Mouse (Mus musculus) kidney, embryonic 15.5 days (tissue): ENCODE data around the gene Tdg. TPM values are rescaled to one million over a fixed set of nuclear protein-coding genes. Genes with fewer than 3 reads are reported as not detected.

Experiments used
- ATAC-seq: fragments of 200-750 bp; cut with Nextera tagmentation; replicated peaks from 2 replicates; pipeline ENCODE4 v1.8.0; 2017; ENCODE audit warnings: moderate TSS enrichment; ENCODE audit not compliant: low FRiP score
- H3K27ac ChIP-seq: fragments of 300-500 bp; sonication (generic); 2 replicates; pipeline ENCODE4 v1.5.1; 2015; ENCODE audit warnings: mild to moderate bottlenecking, inconsistent platforms
- H3K27me3 ChIP-seq: fragments of 300-500 bp; sonication (generic); 2 replicates; pipeline ENCODE4 v1.6.1; 2015; ENCODE audit warnings: inconsistent platforms
- H3K36me3 ChIP-seq: fragments of 300-500 bp; sonication (generic); 2 replicates; pipeline ENCODE4 v1.6.1; 2015; ENCODE audit warnings: inconsistent platforms
- H3K4me1 ChIP-seq: fragments of 300-500 bp; sonication (generic); 2 replicates; pipeline ENCODE4 v1.6.1; 2015; ENCODE audit warnings: inconsistent platforms
- H3K4me2 ChIP-seq: fragments of 300-500 bp; sonication (generic); 2 replicates; pipeline ENCODE4 v1.6.1; 2015; ENCODE audit warnings: moderate library complexity, mild to moderate bottlenecking, inconsistent platforms
- H3K4me3 ChIP-seq: fragments of 300-500 bp; sonication (generic); replicated peaks from 2 replicates; pipeline ENCODE4 v1.5.1; 2015; ENCODE audit warnings: mild to moderate bottlenecking, inconsistent platforms
- H3K9ac ChIP-seq: fragments of 300-500 bp; sonication (generic); 2 replicates; pipeline ENCODE4 v1.6.1; 2015; ENCODE audit warnings: mild to moderate bottlenecking, inconsistent platforms
- H3K9me3 ChIP-seq: fragments of 300-500 bp; sonication (generic); replicated peaks from 2 replicates; pipeline ENCODE4 v1.6.1; 2016; ENCODE audit warnings: inconsistent platforms
- WGBS: fragments of 180-500 bp; shearing (Covaris S2); methylation state at CpG from one replicate; pipeline ENCODE4 v1.1.7; 2015; ENCODE audit warnings: mixed read lengths; 5-methylcytosine and 5-hydroxymethylcytosine counted together
- polyA plus RNA-seq: library from polyadenylated mRNA; unstranded; fragments of >200 nt; fragmentation: Nextera tagmentation; extraction: Ambion mirVana; gene quantifications from 2 replicates; pipeline ENCODE4 v1.2.1, GENCODE M21; 2015

Tdg gene
- polyA plus RNA-seq, 1 experiment from 2014 or later: 154 TPM

DNA sequence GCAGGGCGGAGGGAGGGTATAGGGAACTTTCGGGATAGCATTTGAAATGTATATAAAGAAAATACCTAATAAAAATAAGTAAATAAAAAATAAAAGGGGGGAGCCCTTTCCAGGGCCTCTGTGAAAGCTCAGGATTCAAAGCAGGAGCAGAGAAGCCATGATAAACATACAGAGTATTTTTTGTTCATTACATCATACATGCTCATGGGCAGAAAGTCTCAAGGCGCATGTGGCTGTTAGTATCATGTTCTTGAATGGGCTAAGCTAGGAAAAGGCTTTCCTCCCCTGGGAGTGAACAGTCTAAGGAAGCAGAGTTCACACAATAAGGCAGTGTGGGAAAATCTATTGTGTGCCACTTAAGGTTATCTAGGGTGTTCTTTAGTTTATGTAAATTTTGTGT, 6.7 kb downstream of the Tdg start:
- peaks cover 5% of the 10 kb centered on the region for H3K4me1 ChIP-seq
- H3K9me3 ChIP-seq: no peaks in the 10 kb centered on the region
- H3K9ac ChIP-seq: no peak overlapping the region
- H3K36me3 ChIP-seq: peaks cover 84% of the 10 kb centered on the region
- 94% methylated on average over 3 of the region's 3 CpGs for WGBS
- H3K4me2 ChIP-seq: no peak overlapping the region
- H3K27me3 ChIP-seq: no peaks in the 10 kb centered on the region
- no peak overlapping the region for H3K27ac ChIP-seq
- ATAC-seq: no peak
- no peak overlapping the region for H3K4me3 ChIP-seq

DNA sequence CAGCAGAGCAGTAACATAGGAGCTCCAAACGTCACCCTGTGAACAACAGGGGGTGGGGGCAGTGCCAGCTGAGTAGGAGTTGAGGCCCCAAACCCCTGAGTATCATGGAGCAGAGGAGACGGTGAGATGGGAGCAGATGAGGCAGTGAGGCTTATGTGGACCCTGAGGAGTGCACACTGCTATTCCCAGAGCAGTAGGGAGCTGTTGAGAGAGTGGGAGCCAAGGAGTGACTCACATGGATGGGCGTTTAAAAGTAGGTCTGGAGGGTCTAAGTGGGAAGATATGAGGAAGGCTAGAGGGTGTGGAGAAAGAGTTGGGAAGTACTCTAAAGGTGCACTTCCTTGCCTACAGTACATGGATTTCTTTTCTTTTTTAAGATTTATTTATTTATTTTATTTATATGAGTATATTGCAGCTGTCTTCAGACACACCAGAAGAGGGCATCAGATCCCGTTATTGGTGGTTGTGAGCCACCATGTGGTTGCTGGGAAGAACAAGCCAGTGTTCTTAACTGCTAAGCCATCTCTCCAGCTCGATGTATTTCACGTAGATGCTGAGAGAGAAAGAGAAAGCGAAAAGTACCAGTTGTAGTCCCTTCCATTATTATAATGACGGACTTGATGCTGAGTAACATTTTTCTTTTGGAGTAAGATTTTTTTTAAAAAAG, 9.5 kb downstream of the Tdg start:
- H3K27ac ChIP-seq: no peak overlapping the region
- no peak overlapping the region for H3K4me2 ChIP-seq
- H3K4me1 ChIP-seq: no peaks in the 10 kb centered on the region
- no peak for ATAC-seq
- H3K27me3 ChIP-seq: no peaks in the 10 kb centered on the region
- H3K36me3 ChIP-seq: peaks cover 88% of the 10 kb centered on the region
- no peak overlapping the region for H3K4me3 ChIP-seq
- 91% methylated on average over 8 of the region's 8 CpGs for WGBS
- no peaks in the 10 kb centered on the region for H3K9me3 ChIP-seq
- H3K9ac ChIP-seq: no peak overlapping the region

DNA sequence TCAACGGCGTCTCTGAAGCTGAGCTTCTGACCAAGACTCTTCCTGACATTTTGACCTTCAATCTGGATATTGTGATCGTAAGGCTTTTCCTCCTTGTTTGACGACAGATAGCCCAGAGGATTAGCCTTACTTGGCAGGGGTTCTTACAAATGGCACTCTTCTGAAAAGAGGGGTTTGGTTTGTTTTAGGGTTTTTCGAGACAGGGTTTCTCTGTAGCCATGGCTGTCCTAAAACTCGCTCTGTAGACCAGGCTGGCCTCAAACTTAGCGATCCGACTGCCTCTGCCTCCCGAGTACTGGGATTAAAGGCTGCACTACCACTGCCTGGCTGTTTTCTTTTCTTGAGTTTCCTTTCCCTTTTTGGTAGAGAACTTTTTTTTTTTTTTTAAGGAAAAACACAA, 11.9 kb downstream of the Tdg start:
- no peak overlapping the region for H3K27ac ChIP-seq
- H3K4me2 ChIP-seq: no peak overlapping the region
- WGBS: 94% methylated on average over 9 of the region's 9 CpGs
- no peaks in the 10 kb centered on the region for H3K9me3 ChIP-seq
- ATAC-seq: no peak
- no peaks in the 10 kb centered on the region for H3K4me1 ChIP-seq
- H3K4me3 ChIP-seq: no peak overlapping the region
- H3K27me3 ChIP-seq: no peaks in the 10 kb centered on the region
- H3K36me3 ChIP-seq: peaks cover 95% of the 10 kb centered on the region
- H3K9ac ChIP-seq: no peak overlapping the region

DNA sequence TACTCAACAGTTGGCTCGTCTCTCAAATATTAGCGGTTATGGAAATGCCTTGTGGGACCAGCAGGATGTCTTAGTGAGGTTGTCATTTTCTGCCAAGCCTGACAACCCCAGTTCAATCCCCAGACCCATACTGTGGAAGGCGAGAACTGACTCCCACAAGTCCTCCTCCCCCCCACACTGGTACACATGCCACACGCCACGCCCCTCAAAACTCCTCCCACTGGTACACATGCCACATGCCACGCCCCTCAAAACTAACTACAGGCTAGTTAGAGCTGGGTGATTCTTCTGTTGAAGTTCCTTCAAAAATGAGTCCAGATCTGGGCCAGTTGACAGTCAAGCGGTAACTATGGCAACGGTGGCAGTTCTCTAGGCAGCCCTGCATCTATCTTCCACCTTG, 16.5 kb downstream of the Tdg start:
- Histone ChIP-seq H3K9ac (no peak overlapping the region), H3K27me3 (no peaks in the 10 kb centered on the region), H3K4me3 (no peak overlapping the region), H3K27ac (no peak overlapping the region), H3K36me3 (peaks cover 80% of the 10 kb centered on the region), H3K4me2 (no peak overlapping the region), H3K9me3 (no peaks in the 10 kb centered on the region), H3K4me1 (no peaks in the 10 kb centered on the region)
- 97% methylated on average over 8 of the region's 8 CpGs for WGBS
- no peak for ATAC-seq

DNA sequence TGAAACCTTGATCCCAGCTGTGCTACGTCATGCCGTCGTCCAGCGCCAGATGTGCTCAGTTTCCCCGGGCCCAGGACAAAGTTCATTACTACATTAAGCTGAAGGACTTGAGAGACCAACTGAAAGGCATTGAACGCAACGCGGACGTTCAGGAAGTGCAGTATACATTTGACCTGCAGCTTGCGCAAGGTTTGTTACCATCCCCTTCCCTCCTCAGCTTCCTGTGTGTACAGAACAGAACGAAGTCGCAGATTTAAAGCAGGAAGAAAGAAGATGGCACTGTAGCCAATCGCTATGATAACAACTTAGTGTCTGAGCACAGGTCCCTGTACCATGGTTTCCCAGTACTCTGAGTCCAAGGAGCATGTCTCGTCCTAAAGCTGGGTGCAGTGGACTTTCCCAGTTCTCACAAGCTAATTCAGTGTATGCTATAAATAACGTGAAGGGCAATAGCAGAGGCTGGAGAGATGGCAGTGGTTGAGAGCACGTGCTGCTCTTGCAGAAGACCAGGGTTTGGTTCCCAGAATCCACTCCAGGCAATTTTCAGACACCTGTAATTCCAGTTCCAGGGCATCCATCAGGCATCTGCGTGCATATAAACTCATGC, 17.7 kb downstream of the Tdg start:
- H3K9ac ChIP-seq: no peak overlapping the region
- no peak overlapping the region for H3K4me3 ChIP-seq
- ATAC-seq: no peak
- H3K4me2 ChIP-seq: no peak overlapping the region
- 77% methylated on average over 17 of the region's 17 CpGs for WGBS
- H3K9me3 ChIP-seq: no peaks in the 10 kb centered on the region
- H3K27ac ChIP-seq: no peak overlapping the region
- no peaks in the 10 kb centered on the region for H3K27me3 ChIP-seq
- H3K4me1 ChIP-seq: no peaks in the 10 kb centered on the region
- peaks cover 80% of the 10 kb centered on the region for H3K36me3 ChIP-seq

DNA sequence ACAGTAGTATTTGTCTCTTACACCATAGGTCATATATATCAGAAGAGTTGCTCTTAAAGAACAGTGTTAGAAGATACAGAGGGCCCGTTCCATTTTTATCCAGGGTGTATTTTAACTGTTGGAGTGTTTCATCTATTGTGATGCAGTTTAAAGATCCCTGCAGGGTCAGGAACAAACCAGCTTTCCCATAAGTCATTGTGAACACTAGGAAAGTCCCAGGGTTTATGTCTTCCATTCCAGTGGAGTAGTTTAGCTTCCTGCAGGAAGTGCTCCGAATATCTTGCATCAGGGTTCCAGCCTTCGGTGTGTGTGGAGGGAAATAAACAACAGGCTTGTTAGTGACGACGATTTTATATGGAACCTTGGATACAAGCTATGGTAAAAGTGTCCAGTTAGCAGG, 21.6 kb downstream of the Tdg start:
- no peak for ATAC-seq
- H3K27me3 ChIP-seq: no peaks in the 10 kb centered on the region
- H3K9me3 ChIP-seq: no peaks in the 10 kb centered on the region
- H3K4me2 ChIP-seq: no peak overlapping the region
- H3K4me3 ChIP-seq: no peak overlapping the region
- H3K36me3 ChIP-seq: peaks cover 43% of the 10 kb centered on the region
- WGBS: 85% methylated on average over 5 of the region's 5 CpGs
- no peak overlapping the region for H3K27ac ChIP-seq
- no peak overlapping the region for H3K9ac ChIP-seq
- no peaks in the 10 kb centered on the region for H3K4me1 ChIP-seq

DNA sequence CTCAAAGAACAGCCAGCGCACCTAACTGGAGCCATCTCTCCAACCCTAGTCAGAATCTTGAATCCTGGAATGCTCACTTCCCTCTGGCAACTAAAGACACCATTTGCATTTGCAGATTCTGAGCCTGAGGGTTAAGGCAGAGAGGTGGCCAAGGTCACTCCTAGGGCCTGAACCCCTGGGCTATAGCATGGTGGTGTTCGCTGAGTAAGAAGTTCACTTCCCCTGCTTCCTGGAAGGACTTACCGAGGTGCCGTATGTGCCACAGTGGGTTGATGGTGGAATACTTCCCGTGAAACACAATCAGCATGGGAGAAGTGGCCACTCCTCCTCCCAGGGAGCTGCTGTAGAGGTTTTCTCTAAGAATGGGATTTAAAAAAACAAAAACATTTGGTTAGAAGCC, 23.0 kb downstream of the Tdg start:
- H3K9me3 ChIP-seq: no peaks in the 10 kb centered on the region
- H3K9ac ChIP-seq: no peak overlapping the region
- no peak for ATAC-seq
- no peaks in the 10 kb centered on the region for H3K4me1 ChIP-seq
- no peak overlapping the region for H3K27ac ChIP-seq
- H3K27me3 ChIP-seq: no peaks in the 10 kb centered on the region
- 64% methylated on average over 5 of the region's 5 CpGs for WGBS
- H3K4me3 ChIP-seq: no peak overlapping the region
- no peak overlapping the region for H3K4me2 ChIP-seq
- H3K36me3 ChIP-seq: peaks cover 30% of the 10 kb centered on the region

DNA sequence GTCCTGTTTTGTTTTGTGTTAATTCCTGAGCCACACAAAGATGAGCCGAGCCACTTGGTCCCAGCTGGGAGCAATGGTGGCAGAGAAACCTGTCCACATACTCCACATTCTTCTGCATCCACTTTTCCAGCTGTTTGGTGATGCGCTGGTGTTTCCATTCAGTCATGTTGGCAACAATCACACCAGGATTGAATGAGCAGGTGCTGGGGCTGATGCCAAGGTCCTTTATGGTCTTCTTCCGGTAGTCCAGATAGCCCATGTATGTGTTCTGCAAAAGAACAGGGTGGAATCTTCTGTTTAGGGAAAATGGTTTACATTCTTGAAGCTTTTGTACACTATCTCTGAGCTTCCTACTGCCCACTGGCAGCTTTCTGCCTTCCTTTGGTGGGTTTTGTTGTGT, 25.0 kb downstream of the Tdg start:
- peaks cover 22% of the 10 kb centered on the region for H3K36me3 ChIP-seq
- H3K9me3 ChIP-seq: no peaks in the 10 kb centered on the region
- no peak overlapping the region for H3K9ac ChIP-seq
- no peak overlapping the region for H3K4me3 ChIP-seq
- 89% methylated on average over 3 of the region's 3 CpGs for WGBS
- ATAC-seq: no peak
- H3K27me3 ChIP-seq: no peaks in the 10 kb centered on the region
- H3K4me2 ChIP-seq: no peak overlapping the region
- no peaks in the 10 kb centered on the region for H3K4me1 ChIP-seq
- no peak overlapping the region for H3K27ac ChIP-seq

DNA sequence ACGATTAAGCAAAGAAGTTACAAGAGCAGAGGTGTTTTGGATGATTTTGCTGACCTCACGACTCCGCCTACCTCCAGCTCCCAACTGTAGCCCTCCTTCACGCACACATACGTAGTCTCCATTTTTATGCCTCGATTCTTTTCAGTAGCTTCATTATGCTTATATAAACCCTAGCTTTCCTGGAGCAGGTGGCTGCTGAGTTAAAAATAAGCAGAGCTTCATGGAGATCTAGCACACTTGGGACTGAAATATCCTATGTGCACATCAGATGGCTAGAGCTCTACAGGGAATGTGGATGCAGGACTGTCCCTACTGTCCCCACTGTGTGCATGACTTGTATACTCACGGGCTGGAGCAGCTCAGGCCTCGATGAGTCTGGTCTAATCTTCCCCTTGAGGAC, 32.2 kb downstream of the Tdg start:
- no peak overlapping the region for H3K27ac ChIP-seq
- H3K27me3 ChIP-seq: no peaks in the 10 kb centered on the region
- WGBS: 86% methylated on average over 8 of the region's 8 CpGs
- no peak overlapping the region for H3K4me3 ChIP-seq
- no peak for ATAC-seq
- H3K36me3 ChIP-seq: no peaks in the 10 kb centered on the region
- H3K9me3 ChIP-seq: no peaks in the 10 kb centered on the region
- peaks cover 3% of the 10 kb centered on the region for H3K4me1 ChIP-seq
- H3K9ac ChIP-seq: no peak overlapping the region
- no peak overlapping the region for H3K4me2 ChIP-seq

DNA sequence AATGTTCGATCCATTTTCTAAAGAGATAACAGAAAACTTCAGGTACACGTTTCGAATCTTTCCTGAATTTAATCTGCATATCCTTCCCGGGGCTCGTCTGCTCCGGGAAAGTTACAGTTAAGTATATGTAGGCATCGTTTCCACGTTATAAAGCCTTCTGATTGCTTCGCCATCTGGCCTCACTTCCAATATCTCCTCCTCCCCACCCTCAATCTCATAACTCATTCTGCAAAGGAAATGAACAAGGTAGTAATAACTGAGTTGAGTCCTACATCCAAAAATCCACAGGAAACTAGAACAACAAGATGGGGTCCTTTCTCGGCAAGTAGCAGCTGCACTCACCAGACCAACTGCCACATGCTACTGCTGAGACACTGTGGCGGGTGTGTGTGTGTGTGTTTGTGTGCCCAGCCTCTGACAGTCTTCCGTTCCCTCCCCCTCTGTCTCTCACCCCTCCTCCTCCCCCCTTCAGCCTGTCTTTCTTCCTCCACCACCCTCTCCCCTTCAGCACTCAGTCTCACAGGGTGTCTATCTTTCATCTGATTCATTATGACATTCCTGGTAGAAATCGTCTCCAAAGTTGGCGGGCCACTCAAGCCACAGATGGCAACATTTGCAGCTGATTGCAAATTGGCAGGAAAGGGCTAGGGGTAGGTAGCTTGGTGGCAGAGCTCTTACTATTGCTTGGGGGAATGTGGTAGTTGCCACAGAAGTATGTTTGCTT, 32.8 kb downstream of the Tdg start:
- no peak for ATAC-seq
- WGBS: 73% methylated on average over 14 of the region's 14 CpGs

DNA sequence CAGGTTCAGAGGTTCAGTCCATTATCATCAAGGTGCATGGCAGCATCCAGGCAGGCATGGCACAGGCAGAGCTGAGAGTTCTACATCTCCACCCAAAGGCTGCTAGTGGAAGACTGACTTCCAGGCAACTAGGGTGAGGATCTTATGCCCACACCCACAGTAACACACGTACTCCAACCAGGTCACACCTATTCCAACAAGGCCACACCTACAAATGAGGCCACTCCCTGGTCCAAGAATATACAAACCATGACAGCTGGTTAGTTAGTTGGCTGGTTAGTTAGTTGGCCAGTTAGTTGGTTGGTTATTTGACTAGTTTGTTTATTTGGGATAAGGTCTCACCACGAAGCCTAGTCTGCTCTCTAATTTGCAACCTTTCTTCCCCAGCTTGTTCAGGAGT, 33.7 kb downstream of the Tdg start:
- no peak overlapping the region for H3K4me2 ChIP-seq
- H3K4me3 ChIP-seq: no peak overlapping the region
- no peaks in the 10 kb centered on the region for H3K27me3 ChIP-seq
- no peaks in the 10 kb centered on the region for H3K9me3 ChIP-seq
- H3K4me1 ChIP-seq: peaks cover 4% of the 10 kb centered on the region
- WGBS: 84% methylated on average over 2 of the region's 2 CpGs
- no peak overlapping the region for H3K9ac ChIP-seq
- H3K36me3 ChIP-seq: no peaks in the 10 kb centered on the region
- ATAC-seq: no peak
- H3K27ac ChIP-seq: no peak overlapping the region

More for the DNA sequence above, 32.8 kb downstream of the Tdg start:
- Histone ChIP-seq H3K9me3 (no peaks in the 10 kb centered on the region), H3K4me3 (no peak overlapping the region), H3K27ac (no peak overlapping the region), H3K4me2 (no peak overlapping the region), H3K27me3 (no peaks in the 10 kb centered on the region), H3K36me3 (no peaks in the 10 kb centered on the region), H3K9ac (no peak overlapping the region), H3K4me1 (peaks cover 4% of the 10 kb centered on the region)

DNA sequence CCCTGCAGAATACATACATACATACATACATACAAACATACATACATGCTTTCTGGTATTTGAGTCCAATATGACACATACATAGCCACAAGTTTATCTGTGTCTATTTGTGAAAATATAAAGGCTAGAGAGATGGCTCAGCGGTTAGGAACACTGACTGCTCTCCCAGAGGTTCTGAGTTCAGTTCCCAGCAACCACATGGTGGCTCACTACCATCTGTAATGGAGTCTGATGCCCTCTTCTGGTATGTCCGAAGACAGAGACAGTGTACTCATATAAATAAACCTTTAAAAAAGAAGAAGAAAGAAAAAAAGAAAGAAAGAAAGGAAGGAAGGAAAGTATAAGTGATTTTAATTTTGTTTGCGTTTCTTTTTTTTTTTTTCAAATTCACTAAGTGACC, 36.3 kb downstream of the Tdg start:
- ATAC-seq: no peak
- 59% methylated on average over 3 of the region's 3 CpGs for WGBS

More for the DNA sequence above, 36.3 kb downstream of the Tdg start:
- Histone ChIP-seq H3K9me3 (no peaks in the 10 kb centered on the region), H3K27ac (no peak overlapping the region), H3K27me3 (no peaks in the 10 kb centered on the region), H3K4me2 (no peak overlapping the region), H3K36me3 (no peaks in the 10 kb centered on the region), H3K4me1 (peaks cover 4% of the 10 kb centered on the region), H3K9ac (no peak overlapping the region), H3K4me3 (no peak overlapping the region)
